Mouse (Mus musculus) adrenal gland, postnatal 4 days (tissue): Measurements from ENCODE around the gene Proser1. TPM values are rescaled to one million over a fixed set of nuclear protein-coding genes. Genes with fewer than 3 reads are reported as not detected.
A peak's percentile ranks its signal among the peaks of the same experiment; 100 is the strongest.

ENCODE experiments used
- DNase-seq, 2 experiments: peaks; one replicate each; pipeline ENCODE4 v3.0.0; 2021 to 2022; ENCODE audit warnings: low spot score in 2 of 2, mixed read lengths in 2 of 2
- total RNA-seq, 2 experiments: library from RNA; stranded (reverse); gene quantifications; 2 replicates each; pipeline ENCODE4 v1.2.3; 2021

The Proser1 gene
- total RNA-seq, 2 experiments from 2014 or later = 39.8 to 41.4 TPM

GRCm38 (mm10) chr3:53465330-53465729 lies 1.9 kb downstream of the Proser1 start:
- no peak for DNase-seq

GRCm38 (mm10) chr3:53466481-53466880 lies 3.0 kb downstream of the Proser1 start:
- no peak for DNase-seq

DNA sequence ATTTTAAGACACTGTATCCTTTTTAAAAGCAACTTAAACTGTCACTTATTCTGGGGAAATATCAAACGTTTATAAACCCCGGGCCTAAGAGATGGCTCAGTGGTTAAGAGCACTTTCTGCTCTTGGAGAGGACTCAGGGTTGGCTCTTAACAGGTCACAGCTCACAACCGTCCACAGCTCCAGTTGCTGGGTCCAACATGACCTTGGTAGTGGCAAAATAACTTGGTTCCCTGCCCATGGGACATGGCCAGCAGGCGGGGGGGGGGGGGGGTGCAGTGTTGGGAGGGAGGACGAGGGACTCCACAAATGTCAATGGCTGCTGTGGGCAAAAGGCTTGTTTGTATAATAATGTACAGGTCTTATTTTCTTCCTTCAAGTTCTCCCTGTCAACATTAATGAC lies 3.9 kb downstream of the Proser1 start:
- DNase-seq = no peak

GRCm38 (mm10) chr3:53469650-53470049 lies 6.2 kb downstream of the Proser1 start:
- no peak for DNase-seq

GRCm38 (mm10) chr3:53472061-53472460 lies 8.6 kb downstream of the Proser1 start:
- DNase-seq = no peak

- DNase-seq = no peak
Observed at GRCm38 (mm10) chr3:53474179-53474578, 10.7 kb downstream of the Proser1 start.

DNA sequence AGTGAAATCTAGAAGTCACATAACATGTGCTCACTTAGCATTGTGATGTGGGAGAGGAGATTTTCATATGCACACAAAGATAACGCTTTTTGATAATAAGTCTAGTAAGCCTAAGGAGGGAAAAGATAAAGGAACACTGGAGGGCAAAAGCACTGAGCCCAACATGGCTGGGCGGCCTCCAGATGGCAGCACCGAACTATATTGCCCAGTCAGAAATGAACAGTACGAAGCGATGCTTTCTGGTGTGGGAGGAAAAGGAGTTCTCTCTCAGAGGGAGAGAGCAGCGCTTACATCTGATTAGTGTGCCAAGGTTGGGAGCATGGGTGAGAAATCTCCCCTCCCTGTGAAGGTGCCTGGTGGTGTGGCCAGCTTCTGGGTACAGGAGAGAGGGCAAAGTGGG lies 12.4 kb downstream of the Proser1 start:
- DNase-seq = no peak

DNA sequence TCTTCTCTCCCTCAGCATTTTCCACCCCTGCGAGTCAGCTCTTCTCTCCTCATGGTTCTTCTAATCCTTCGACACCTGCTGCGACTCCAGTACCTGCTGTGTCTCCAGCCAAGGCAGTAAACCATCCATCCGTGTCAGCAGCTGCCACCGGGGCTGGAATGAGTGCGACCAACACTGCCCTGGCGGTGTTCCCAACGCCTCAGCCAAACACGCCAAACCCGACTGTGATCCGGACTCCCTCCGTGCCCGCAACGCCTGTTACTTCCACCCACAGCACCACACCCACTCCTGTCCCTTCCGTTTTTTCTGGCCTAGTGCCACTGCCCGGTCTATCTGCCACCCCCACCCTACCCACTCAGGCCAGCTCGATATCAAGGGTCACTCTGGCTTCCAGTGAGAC lies 14.0 kb downstream of the Proser1 start:
- no peak for DNase-seq

- DNase-seq = no peak
Observed at GRCm38 (mm10) chr3:53478419-53479046, 15.1 kb downstream of the Proser1 start.

GRCm38 (mm10) chr3:53483414-53484059 lies 20.1 kb downstream of the Proser1 start:
- no peak for DNase-seq

GRCm38 (mm10) chr3:53486561-53486960 lies 23.1 kb downstream of the Proser1 start:
- DNase-seq = no peak

DNA sequence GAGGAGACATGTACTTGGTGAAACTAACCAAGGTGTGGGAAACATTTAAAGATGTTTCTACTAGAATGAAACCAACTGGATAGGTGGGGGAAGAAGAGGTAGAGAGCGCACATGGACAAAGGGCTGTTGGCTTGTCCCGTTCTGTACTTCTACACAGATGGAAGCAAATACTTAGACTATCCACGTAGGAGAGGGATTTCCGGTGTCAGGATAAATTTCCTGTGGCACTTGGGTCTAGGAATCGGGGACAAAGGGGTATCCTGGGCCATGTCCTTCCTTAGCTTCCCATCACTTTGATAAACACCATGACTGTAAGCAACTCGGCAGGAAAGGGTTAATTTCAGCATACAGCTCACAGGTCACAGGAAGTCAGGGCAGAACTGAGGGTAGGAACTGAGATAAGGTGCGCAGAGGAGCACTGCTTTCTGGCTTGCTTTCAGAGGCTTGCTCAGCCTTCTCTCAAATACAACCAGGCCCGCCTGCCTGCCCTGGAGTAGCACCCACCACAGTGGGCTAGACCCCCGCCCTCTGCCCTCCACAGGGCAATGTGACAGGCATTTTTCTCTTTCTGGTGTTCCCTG lies 23.6 kb downstream of the Proser1 start:
- no peak for DNase-seq

DNA sequence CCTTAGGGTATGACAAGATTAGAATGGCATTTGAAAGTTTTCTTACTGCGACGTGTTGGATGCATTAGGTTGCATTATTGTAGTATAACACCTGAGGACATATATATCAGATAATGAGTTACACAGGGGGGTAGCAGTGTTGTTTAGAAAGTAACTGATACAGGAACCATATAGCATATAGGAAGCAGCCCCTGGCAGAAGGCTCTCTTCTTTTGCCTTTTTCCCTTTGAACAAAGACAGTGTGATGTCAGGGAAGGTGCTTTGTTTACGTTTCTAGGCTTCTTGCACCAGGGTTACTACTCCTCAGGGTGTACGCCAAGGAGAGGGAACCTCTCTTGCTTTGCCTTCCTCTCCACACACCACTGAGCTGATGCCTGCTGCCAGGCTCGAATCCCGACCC lies 24.9 kb downstream of the Proser1 start, which contains the start of gene Stoml3:
TSS of gene Stoml3 (plus strand) at position 301 of the 400 bp plus-strand sequence.
- DNase-seq = no peak

GRCm38 (mm10) chr3:53498351-53498905 lies 35.0 kb downstream of the Proser1 start:
- no peak for DNase-seq

DNA sequence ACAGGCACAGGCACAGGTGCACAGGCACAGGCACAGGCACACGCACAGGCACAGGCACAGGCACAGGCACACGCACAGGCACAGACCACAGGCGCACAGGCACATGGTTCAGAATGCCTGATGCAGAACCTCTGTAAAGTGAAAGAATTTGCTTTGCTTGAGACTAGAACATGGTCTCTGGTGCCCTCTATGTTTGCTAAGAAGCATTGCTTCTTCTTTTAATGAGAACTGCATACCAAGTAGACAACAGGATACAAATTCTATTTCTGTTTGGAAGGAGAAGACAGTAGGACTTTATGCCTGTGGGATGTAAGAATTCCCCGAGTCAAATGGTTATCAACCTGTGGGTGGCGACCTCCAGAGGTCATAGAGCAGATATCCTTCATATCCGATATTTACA lies 39.0 kb downstream of the Proser1 start:
- no peak for DNase-seq

- DNase-seq = no peak
Observed at GRCm38 (mm10) chr3:53513096-53513495, 49.6 kb downstream of the Proser1 start.

- DNase-seq = no peak
Observed at GRCm38 (mm10) chr3:53514221-53515065, 51.0 kb downstream of the Proser1 start.

- DNase-seq = no peak
Observed at GRCm38 (mm10) chr3:53522794-53523193, 59.3 kb downstream of the Proser1 start.

- DNase-seq = peak; percentile 27 to 50
Observed at GRCm38 (mm10) chr3:53525737-53526136, 62.3 kb downstream of the Proser1 start.

DNA sequence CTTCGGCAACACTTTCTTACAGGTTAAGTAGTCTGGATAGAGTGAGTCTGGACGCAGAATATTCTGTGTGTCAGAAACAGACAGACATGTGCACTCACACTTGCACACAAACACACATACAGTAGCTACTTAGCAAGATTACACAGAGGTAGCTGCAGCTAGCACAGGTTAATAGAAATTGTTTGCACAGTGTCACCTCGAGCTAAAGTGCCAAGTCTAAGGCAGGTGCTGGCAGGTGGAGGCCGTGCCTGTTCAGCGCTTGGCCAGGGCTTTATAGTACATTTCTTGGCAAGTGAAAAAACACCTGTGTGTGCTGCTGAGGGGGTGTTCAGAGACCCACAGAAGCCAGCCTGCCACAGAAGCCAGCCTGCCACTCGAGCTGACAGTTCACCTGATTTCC lies 66.8 kb downstream of the Proser1 start:
- no peak for DNase-seq
